Mouse (Mus musculus) embryonic facial prominence, embryonic 11.5 days (tissue): ENCODE measurements around the gene Spsb2. TPM values are rescaled to one million over a fixed set of nuclear protein-coding genes. Genes with fewer than 3 reads are reported as not detected.
"Not testable (repeated sequence)": the region's sequence is repeated elsewhere in the genome, so short reads cannot be mapped to it uniquely, and the experiment has no call there.

Source experiments
- ATAC-seq: fragments of 200-750 bp; cut with Nextera tagmentation; replicated peaks from 2 replicates; pipeline ENCODE4 v1.8.0; 2017; ENCODE audit warnings: low read depth; ENCODE audit not compliant: insufficient number of reproducible peaks, low FRiP score, low TSS enrichment
- DNase-seq: peaks from one replicate; pipeline ENCODE4 v3.0.0-alpha.2; 2015; ENCODE audit warnings: low spot score
- H3K27ac ChIP-seq: fragments of 300-500 bp; sonication (generic); replicated peaks from 2 replicates; pipeline ENCODE4 v1.5.1; 2014; ENCODE audit warnings: mild to moderate bottlenecking, low read depth, low read length, control low read depth
- H3K27me3 ChIP-seq: fragments of 300-500 bp; sonication (generic); 2 replicates; pipeline ENCODE4 v1.6.1; 2014; ENCODE audit warnings: mild to moderate bottlenecking, low read length, moderate library complexity, mixed read lengths; ENCODE audit not compliant: control insufficient read depth, insufficient read depth
- H3K36me3 ChIP-seq: fragments of 300-500 bp; sonication (generic); replicated peaks from 2 replicates; pipeline ENCODE4 v1.6.1; 2014; ENCODE audit warnings: low read depth, mild to moderate bottlenecking, low read length, moderate library complexity, mixed read lengths; ENCODE audit not compliant: control insufficient read depth, insufficient read depth
- H3K4me1 ChIP-seq: fragments of 300-500 bp; sonication (generic); 2 replicates; pipeline ENCODE4 v1.6.1; 2014; ENCODE audit warnings: low read length, mixed read lengths; ENCODE audit not compliant: control insufficient read depth, insufficient read depth
- H3K4me2 ChIP-seq: fragments of 300-500 bp; sonication (generic); 2 replicates; pipeline ENCODE4 v1.6.1; 2014; ENCODE audit warnings: low read depth, mild to moderate bottlenecking, control low read depth, low read length, moderate library complexity
- H3K4me3 ChIP-seq: fragments of 300-500 bp; sonication (generic); 2 replicates; pipeline ENCODE4 v1.5.1; 2014; ENCODE audit warnings: low read depth, low read length, control low read depth
- H3K9ac ChIP-seq: fragments of 300-500 bp; sonication (generic); replicated peaks from 2 replicates; pipeline ENCODE4 v1.6.1; 2014; ENCODE audit warnings: mild to moderate bottlenecking, control low read depth, low read length
- H3K9me3 ChIP-seq: fragments of 300-500 bp; sonication (generic); replicated peaks from 2 replicates; pipeline ENCODE4 v1.6.1; 2016; ENCODE audit warnings: mild to moderate bottlenecking, low read length, inconsistent platforms, mixed read lengths; ENCODE audit not compliant: control insufficient read depth
- WGBS: fragments of 180-500 bp; shearing (Covaris S2); extraction: QIAGEN DNeasy Blood & Tissue Kit; methylation state at CpG from one replicate; pipeline ENCODE4 v1.1.7; 2014; 5-methylcytosine and 5-hydroxymethylcytosine counted together
- polyA plus RNA-seq: library from polyadenylated mRNA; unstranded; fragments of >200 nt; fragmentation: Nextera tagmentation; extraction: Ambion mirVana; gene quantifications from 2 replicates; pipeline ENCODE4 v1.2.1, GENCODE M21; 2014

The Spsb2 gene
- polyA plus RNA-seq, 1 experiment from 2014 or later: 4.7 TPM

GRCm38 (mm10) chr6:124822049-124822448 lies 13.6 kb downstream of the Spsb2 start:
- WGBS: 98% methylated on average over 4 of the region's 4 CpGs
- Histone ChIP-seq H3K27me3 (no peaks in the 10 kb centered on the region), H3K36me3 (peaks cover 24% of the 10 kb centered on the region), H3K4me2 (no peak overlapping the region), H3K9ac (no peak overlapping the region), H3K27ac (no peak overlapping the region), H3K4me3 (no peak overlapping the region), H3K9me3 (no peaks in the 10 kb centered on the region), H3K4me1 (no peaks in the 10 kb centered on the region)
- ATAC-seq (no peak), DNase-seq (no peak)

- peaks cover 9% of the 10 kb centered on the region for H3K36me3 ChIP-seq
Measured at GRCm38 (mm10) chr6:124828101-124828592, 19.7 kb downstream of the Spsb2 start.

DNA sequence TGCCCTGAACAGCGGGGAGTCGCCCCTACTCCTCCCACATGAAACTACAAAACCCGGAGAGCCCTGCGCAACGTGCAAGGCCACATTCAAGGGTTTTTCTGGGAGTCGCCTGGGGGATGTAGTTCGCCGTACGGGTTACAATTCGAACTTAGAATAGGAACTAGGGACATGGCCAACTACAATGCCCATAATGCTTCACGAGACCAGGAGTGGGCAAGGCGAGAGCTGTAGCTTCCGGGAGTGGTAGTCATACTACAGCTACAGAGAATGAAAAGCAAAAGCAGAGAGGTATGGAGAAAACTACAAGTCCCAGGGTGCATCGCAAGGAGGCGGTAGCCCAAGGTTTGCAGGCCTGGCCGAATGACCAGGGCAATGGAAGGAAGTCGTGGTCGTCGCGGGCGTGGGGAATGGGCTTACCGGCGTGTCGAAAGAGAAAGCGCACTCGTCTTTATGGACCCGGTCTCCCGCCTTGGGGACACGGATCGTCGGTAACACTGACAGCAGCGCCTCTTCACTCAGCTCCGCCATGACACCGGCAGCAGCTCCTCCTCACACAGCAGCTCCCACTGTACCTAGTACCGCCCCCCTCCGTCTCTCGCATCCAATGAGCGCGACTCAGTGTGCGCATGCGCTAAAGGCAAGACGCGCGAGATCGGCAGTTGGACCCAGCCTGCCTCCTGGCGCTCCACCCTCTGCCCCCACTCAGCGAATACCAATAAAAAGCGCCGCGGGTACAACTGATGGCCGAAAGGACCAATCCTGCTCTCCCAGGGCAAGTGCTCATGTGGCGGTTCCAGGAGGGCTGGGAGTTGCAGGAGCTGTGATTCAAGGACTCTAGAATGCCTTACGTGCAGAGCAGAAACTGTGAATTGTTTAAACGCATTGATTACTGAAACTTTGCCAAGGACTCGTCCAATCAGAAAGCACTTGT lies 20.7 kb downstream of the Spsb2 start, which contains the start of the genes Usp5 and Cdca3:
Gene Usp5, minus strand, starts transcription at position 617 of the 931 bp plus-strand sequence.
Gene Cdca3, plus strand, starts transcription at position 680 of the 931 bp plus-strand sequence.
- peak within 1 kb of the TSS; percentile 87 for H3K4me2 ChIP-seq
- peak within 1 kb of the TSS; percentile 65 for H3K4me3 ChIP-seq
- DNase-seq (peak; percentile 100), ATAC-seq (peak; percentile 95)
- no peaks in the 10 kb centered on the region for H3K27me3 ChIP-seq
- peaks cover 5% of the 10 kb centered on the region for H3K36me3 ChIP-seq
- no peaks in the 10 kb centered on the region for H3K9me3 ChIP-seq
- peak within 1 kb of the TSS; percentile 72 for H3K27ac ChIP-seq
- peak within 1 kb of the TSS; percentile 73 for H3K9ac ChIP-seq
- no peaks in the 10 kb centered on the region for H3K4me1 ChIP-seq
- under 1% methylated on average over 55 of the region's 55 CpGs for WGBS

More at GRCm38 (mm10) chr6:124828101-124828592, 19.7 kb downstream of the Spsb2 start:
- peak overlapping the region; percentile 65 for H3K4me3 ChIP-seq
- DNase-seq: peak; percentile 44
- no peak for ATAC-seq
- no peaks in the 10 kb centered on the region for H3K27me3 ChIP-seq
- H3K4me2 ChIP-seq: peak overlapping the region; percentile 87
- 26% methylated on average over 10 of the region's 10 CpGs for WGBS
- no peaks in the 10 kb centered on the region for H3K9me3 ChIP-seq
- no peaks in the 10 kb centered on the region for H3K4me1 ChIP-seq
- peak overlapping the region; percentile 73 for H3K9ac ChIP-seq
- H3K27ac ChIP-seq: no peak overlapping the region

GRCm38 (mm10) chr6:124829799-124830700 lies 21.6 kb downstream of the Spsb2 start:
- H3K4me3 ChIP-seq: peak overlapping the region; percentile 65
- no peaks in the 10 kb centered on the region for H3K4me1 ChIP-seq
- under 1% methylated on average over 38 of the region's 38 CpGs for WGBS
- H3K9ac ChIP-seq: peak overlapping the region; percentile 64
- peaks cover 3% of the 10 kb centered on the region; the same call in 1 of the 2 replicates for H3K36me3 ChIP-seq
- DNase-seq (peak; percentile 98), ATAC-seq (peak; percentile 87)
- no peaks in the 10 kb centered on the region for H3K9me3 ChIP-seq
- peak overlapping the region; percentile 72 for H3K27ac ChIP-seq
- peak overlapping the region; percentile 64 for H3K4me2 ChIP-seq
- H3K27me3 ChIP-seq: no peaks in the 10 kb centered on the region

DNA sequence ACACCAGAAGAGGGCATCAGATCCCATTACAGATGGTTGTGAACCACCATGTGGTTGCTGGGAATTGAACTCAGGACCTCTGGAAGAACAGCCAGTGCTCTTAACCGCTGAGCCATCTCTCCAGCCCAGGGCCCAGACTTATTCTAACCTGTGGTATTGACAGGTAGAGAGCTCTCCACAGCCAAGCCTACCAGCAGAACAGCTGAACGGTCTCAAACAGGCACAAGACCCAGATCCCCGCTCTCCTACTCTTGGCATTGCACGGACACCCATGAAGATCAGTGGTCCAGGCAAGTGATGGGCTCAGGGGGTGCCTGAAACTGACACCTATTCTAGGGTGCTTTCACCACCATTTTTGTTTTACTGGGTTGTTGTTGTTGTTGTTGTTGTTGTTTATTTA lies 22.7 kb downstream of the Spsb2 start:
- not testable (repeated sequence) for H3K4me1 ChIP-seq, H3K27me3 ChIP-seq, ATAC-seq, H3K9ac ChIP-seq, DNase-seq, H3K9me3 ChIP-seq, H3K36me3 ChIP-seq, H3K27ac ChIP-seq
- 90% methylated on average over 4 of the region's 4 CpGs for WGBS
- Histone ChIP-seq H3K4me3 (peak overlapping the region; percentile 65; the same call in 1 of the 2 replicates), H3K4me2 (peak overlapping the region; percentile 16)

DNA sequence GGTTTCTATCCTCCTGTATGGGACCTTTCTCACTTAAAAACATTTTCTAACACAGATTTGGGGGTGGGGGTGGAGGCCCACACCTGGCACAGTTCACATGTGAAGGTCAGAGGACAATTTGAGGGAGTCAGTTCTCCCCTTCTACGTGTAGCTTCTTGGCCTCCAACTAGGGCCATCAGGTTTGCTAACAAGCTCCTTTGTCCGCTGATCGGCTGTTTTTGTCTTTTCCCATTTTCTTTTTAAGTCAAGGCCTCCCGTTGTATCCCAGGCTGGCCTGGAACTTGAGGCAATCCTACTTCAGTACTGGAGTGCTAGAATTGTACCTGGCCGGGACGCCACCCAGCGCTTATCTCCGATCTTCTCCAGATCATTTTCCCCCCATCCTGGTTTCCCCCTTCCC lies 23.2 kb downstream of the Spsb2 start:
- H3K27ac ChIP-seq: no peak overlapping the region
- H3K4me3 ChIP-seq: no peak overlapping the region; the same call in 1 of the 2 replicates
- H3K9ac ChIP-seq: no peak overlapping the region
- H3K4me1 ChIP-seq: no peaks in the 10 kb centered on the region
- H3K4me2 ChIP-seq: no peak overlapping the region
- 89% methylated on average over 8 of the region's 8 CpGs for WGBS
- DNase-seq: no peak
- no peaks in the 10 kb centered on the region; the same call in 1 of the 2 replicates for H3K36me3 ChIP-seq
- no peak for ATAC-seq
- H3K27me3 ChIP-seq: no peaks in the 10 kb centered on the region
- no peaks in the 10 kb centered on the region for H3K9me3 ChIP-seq

DNA sequence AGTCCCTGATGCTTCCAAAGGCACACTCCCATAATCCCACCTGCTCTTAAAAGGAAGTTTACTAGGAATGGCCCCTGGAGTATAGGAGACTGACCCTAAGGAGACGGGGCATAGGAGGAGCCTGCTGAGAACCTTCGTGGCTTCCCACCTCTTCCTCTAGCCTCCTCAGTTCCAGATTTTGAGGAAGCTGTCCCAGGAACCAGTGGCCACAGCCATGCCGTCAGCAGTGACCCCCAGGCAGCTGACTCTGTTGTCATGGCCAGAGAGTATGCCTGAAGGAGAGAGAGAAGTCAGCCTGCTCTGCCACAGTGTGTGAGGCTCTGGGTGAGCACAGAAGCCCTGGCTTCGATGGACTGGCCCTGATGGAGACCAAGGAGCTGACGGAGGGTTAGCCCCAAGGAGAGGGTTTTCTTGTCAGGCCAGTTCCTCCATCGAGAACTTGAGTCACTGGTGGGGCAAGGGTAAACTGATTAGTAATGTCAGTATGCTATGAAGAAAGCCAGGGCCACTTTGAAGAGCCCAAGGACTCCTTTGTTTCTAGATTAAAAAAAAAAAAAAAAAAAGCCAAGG lies 26.1 kb downstream of the Spsb2 start:
- H3K27me3 ChIP-seq: no peaks in the 10 kb centered on the region
- no peak overlapping the region for H3K27ac ChIP-seq
- 80% methylated on average over 6 of the region's 6 CpGs for WGBS
- H3K9ac ChIP-seq: no peak overlapping the region
- no peaks in the 10 kb centered on the region for H3K4me1 ChIP-seq
- DNase-seq (no peak), ATAC-seq (no peak)
- H3K4me2 ChIP-seq: no peak overlapping the region
- no peaks in the 10 kb centered on the region for H3K9me3 ChIP-seq
- H3K4me3 ChIP-seq: no peak overlapping the region
- H3K36me3 ChIP-seq: no peaks in the 10 kb centered on the region; the same call in 1 of the 2 replicates
